Mouse (Mus musculus): ENCODE data around the gene Poldip3. TPM values are rescaled to one million over a fixed set of nuclear protein-coding genes. Genes with fewer than 3 reads are reported as not detected.
A peak's percentile ranks its signal among the peaks of the same experiment; 100 is the strongest.

The Poldip3 gene
- polyA plus RNA-seq, 1 experiment, result 97.9 TPM

DNA sequence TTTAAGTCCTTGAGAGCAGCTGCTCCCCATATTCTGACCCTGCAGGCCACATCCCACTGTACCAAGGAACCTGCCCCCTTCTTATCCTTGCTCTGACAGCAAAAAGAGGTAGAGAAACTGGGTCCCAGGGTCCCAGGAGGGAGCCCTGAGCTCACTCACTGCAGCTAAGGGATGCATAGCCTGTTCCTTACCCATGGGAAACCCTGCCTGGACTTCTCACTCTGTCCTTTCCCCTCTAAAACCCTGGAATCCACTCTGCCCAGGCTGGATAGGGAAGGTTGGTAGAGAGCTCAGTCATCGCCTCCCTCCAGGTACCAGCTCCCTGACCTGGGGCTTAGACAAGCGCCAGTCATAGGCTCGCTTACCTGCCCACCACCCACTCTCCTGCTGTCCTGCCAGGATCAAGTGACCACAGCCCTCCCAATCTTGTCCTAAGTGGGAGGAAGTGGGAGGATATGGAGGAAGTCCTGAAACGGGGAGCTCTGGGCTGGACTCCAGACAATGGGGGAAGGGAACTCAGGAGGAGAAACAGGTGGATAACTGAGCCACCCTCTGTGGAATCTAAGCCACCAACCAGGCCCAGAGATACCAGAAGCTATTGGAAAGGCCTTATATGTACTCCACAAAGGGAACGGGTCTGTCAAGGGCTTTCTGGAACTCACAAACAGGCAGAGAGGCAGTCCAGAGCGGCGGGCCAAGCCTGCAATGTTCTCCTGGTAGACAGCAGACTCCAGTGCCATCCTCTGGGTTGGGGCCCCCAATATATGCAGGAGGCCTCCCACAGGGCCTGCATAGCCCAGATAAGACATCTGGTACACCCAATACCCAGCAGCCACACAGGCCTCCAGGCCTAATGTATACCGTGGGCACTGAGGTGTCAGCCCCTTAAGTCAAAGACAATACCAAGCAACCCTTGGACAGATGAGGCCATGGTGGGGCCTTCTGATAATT lies 20.9 kb upstream of the Poldip3 start:
- no peak overlapping the region for H3K27ac ChIP-seq (ENCODE audit: insufficient read depth, low read length)
- H3K36me3 ChIP-seq (ENCODE audit: control insufficient read depth, insufficient read depth, low read length, poor library complexity, severe bottlenecking), result no peaks in the 10 kb centered on the region
- peaks cover 7% of the 10 kb centered on the region for H3K4me1 ChIP-seq (ENCODE audit: control insufficient read depth, insufficient read depth, low read length)
- no peaks in the 10 kb centered on the region for H3K27me3 ChIP-seq (ENCODE audit: control insufficient read depth, insufficient read depth, low read length, poor library complexity, severe bottlenecking)
- no peak overlapping the region for H3K9ac ChIP-seq (ENCODE audit: low read depth, poor library complexity, severe bottlenecking)
- no peak overlapping the region for H3K4me3 ChIP-seq (ENCODE audit: low read depth, low read length)
- H3K9me3 ChIP-seq (replicated peaks; ENCODE audit: control insufficient read depth, insufficient read depth, low read length, poor library complexity, severe bottlenecking), result no peaks in the 10 kb centered on the region
- TF ChIP-seq EP300 (IDR thresholded peaks at IDR 0.05; ENCODE audit: insufficient read depth, low read depth, low read length) (no peak), POLR2A (IDR thresholded peaks at IDR 0.05; ENCODE audit: insufficient read depth, low read length) (no peak), CTCF (IDR thresholded peaks at IDR 0.05; ENCODE audit: low read depth, low read length) (no peak)

DNA sequence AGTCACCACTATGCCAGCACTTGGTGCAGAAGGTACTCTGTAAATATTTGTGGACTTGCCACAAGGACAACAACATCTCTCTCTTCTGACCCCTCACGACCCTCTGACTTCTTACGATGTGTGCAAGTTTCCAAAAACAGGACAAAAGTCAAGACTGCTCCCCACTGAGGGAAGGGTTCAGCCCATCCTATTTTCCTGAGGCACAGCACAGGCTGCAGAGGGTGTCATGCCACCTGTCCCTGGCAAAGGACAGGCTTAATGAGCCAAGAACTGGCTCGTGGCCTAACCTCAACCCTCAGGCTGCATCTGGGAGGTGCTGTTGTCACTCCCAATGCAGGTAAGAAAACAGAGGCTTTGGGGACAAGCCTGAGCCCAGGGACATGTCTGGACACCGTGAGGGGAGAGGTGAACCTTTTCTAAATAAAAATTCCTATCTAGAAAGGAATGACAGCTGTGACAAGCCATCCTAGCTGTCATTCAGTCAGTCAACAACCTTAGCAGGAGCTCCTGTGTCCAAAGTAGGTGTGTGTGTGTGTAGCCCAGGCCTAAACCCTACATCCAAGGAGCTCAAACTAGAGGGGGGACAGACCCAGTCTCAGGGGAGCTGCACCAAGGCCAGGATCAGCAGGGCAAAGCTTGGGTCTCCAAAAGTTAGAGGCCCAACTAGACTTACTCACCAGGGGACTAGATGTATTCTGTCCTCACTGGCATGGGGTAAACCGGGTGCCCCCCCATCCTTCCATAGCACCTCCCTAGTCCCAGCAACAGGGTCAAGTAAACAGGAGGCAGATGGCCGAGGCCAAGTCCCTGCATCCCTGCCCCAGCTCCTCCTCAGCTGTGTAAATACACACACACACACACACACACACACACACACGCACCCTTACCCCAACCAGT lies 19.9 kb upstream of the Poldip3 start:
- no peaks in the 10 kb centered on the region for H3K36me3 ChIP-seq (ENCODE audit: control insufficient read depth, insufficient read depth, low read length, poor library complexity, severe bottlenecking)
- no peaks in the 10 kb centered on the region for H3K9me3 ChIP-seq (replicated peaks; ENCODE audit: control insufficient read depth, insufficient read depth, low read length, poor library complexity, severe bottlenecking)
- TF ChIP-seq POLR2A (IDR thresholded peaks at IDR 0.05; ENCODE audit: insufficient read depth, low read length) (no peak), EP300 (IDR thresholded peaks at IDR 0.05; ENCODE audit: insufficient read depth, low read depth, low read length) (no peak), CTCF (IDR thresholded peaks at IDR 0.05; ENCODE audit: low read depth, low read length) (no peak)
- no peaks in the 10 kb centered on the region for H3K27me3 ChIP-seq (ENCODE audit: control insufficient read depth, insufficient read depth, low read length, poor library complexity, severe bottlenecking)
- H3K27ac ChIP-seq (ENCODE audit: insufficient read depth, low read length), result no peak overlapping the region
- no peak overlapping the region for H3K9ac ChIP-seq (ENCODE audit: low read depth, poor library complexity, severe bottlenecking)
- H3K4me3 ChIP-seq (ENCODE audit: low read depth, low read length), result no peak overlapping the region
- H3K4me1 ChIP-seq (ENCODE audit: control insufficient read depth, insufficient read depth, low read length), result peaks cover 7% of the 10 kb centered on the region

DNA sequence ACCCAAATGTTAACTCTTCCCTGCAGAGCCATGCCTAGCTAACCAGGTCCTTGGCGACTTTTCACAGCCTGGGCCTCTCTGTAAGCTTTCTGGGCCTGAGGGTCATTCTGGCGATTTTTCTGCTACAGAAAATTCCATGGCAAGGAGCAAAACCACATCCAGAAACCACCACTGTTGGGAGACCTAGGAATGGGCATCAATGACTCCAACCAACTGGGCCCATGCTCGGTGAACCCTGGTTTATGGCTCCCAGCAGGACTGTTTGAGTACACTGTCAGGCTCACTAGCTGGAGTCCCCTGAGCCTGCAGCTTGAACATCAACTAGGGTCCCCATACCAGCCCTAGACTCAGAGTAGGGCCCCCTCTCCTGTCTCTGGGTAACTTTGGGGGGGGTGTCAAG lies 19.1 kb upstream of the Poldip3 start:
- Histone ChIP-seq H3K36me3 (ENCODE audit: control insufficient read depth, insufficient read depth, low read length, poor library complexity, severe bottlenecking) (no peaks in the 10 kb centered on the region), H3K4me1 (ENCODE audit: control insufficient read depth, insufficient read depth, low read length) (peaks cover 7% of the 10 kb centered on the region), H3K4me3 (ENCODE audit: low read depth, low read length) (no peak overlapping the region), H3K9me3 (replicated peaks; ENCODE audit: control insufficient read depth, insufficient read depth, low read length, poor library complexity, severe bottlenecking) (no peaks in the 10 kb centered on the region), H3K27ac (ENCODE audit: insufficient read depth, low read length) (no peak overlapping the region), H3K27me3 (ENCODE audit: control insufficient read depth, insufficient read depth, low read length, poor library complexity, severe bottlenecking) (no peaks in the 10 kb centered on the region), H3K9ac (ENCODE audit: low read depth, poor library complexity, severe bottlenecking) (no peak overlapping the region)
- TF ChIP-seq POLR2A (IDR thresholded peaks at IDR 0.05; ENCODE audit: insufficient read depth, low read length) (no peak), CTCF (IDR thresholded peaks at IDR 0.05; ENCODE audit: low read depth, low read length) (no peak), EP300 (IDR thresholded peaks at IDR 0.05; ENCODE audit: insufficient read depth, low read depth, low read length) (no peak)

DNA sequence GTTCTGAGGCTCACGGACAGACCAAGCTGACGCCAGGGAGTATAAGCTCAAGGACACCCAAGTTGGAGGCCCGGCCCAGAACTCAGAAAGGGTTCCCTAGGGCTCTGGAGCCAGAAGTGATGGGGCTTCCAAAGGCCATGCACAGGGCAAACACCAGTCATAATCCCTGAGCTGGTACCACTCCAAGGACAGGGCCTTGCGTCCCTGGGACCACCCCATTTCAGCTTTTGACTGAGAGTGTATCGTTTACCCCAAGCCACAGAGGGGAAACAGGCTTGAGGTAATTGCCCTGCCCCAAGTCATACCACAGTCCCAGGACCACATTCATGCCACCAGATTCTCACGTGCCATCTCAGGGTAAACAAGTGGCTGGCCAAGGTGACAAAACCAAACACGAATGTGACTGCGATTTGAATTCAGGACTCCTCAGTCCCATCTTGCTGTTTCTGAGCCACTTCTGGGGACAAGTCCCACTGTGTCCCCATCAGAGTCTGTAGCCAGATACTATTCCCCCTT lies 18.4 kb upstream of the Poldip3 start:
- Histone ChIP-seq H3K36me3 (ENCODE audit: control insufficient read depth, insufficient read depth, low read length, poor library complexity, severe bottlenecking) (no peaks in the 10 kb centered on the region), H3K27ac (ENCODE audit: insufficient read depth, low read length) (peak overlapping the region; percentile 30; the same call in 1 of the 2 replicates), H3K9me3 (replicated peaks; ENCODE audit: control insufficient read depth, insufficient read depth, low read length, poor library complexity, severe bottlenecking) (no peaks in the 10 kb centered on the region), H3K4me3 (ENCODE audit: low read depth, low read length) (no peak overlapping the region), H3K9ac (ENCODE audit: low read depth, poor library complexity, severe bottlenecking) (no peak overlapping the region), H3K4me1 (ENCODE audit: control insufficient read depth, insufficient read depth, low read length) (peaks cover 7% of the 10 kb centered on the region), H3K27me3 (ENCODE audit: control insufficient read depth, insufficient read depth, low read length, poor library complexity, severe bottlenecking) (no peaks in the 10 kb centered on the region)
- no peak for TF ChIP-seq POLR2A (IDR thresholded peaks at IDR 0.05; ENCODE audit: insufficient read depth, low read length)
- TF ChIP-seq EP300 (IDR thresholded peaks at IDR 0.05; ENCODE audit: insufficient read depth, low read depth, low read length), result no peak
- TF ChIP-seq CTCF (IDR thresholded peaks at IDR 0.05; ENCODE audit: low read depth, low read length), result no peak

DNA sequence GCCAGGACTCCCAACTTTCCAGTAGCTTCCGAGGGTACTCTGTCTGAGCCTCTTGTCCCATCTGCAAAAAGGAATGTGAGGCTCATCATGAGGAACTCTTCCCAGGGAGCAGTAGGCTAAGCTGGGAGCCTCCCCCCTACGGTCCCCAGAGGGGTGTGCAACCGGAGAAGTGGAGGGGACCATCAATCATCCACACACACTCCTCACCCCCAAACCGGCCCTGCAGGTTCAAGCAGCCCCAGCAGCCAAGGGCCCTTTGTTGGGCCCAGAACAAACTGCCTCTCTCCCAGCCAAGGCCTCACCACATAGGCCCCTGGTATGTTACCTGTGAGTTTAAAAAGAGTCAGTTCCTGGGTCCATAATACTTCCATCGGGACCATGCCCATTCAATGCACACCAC lies 17.9 kb upstream of the Poldip3 start:
- Histone ChIP-seq H3K9ac (ENCODE audit: low read depth, poor library complexity, severe bottlenecking) (no peak overlapping the region), H3K9me3 (replicated peaks; ENCODE audit: control insufficient read depth, insufficient read depth, low read length, poor library complexity, severe bottlenecking) (no peaks in the 10 kb centered on the region), H3K4me3 (ENCODE audit: low read depth, low read length) (no peak overlapping the region), H3K27ac (ENCODE audit: insufficient read depth, low read length) (no peak overlapping the region), H3K27me3 (ENCODE audit: control insufficient read depth, insufficient read depth, low read length, poor library complexity, severe bottlenecking) (no peaks in the 10 kb centered on the region), H3K4me1 (ENCODE audit: control insufficient read depth, insufficient read depth, low read length) (peaks cover 7% of the 10 kb centered on the region), H3K36me3 (ENCODE audit: control insufficient read depth, insufficient read depth, low read length, poor library complexity, severe bottlenecking) (peaks cover 1% of the 10 kb centered on the region; the same call in 1 of the 2 replicates)
- TF ChIP-seq CTCF (IDR thresholded peaks at IDR 0.05; ENCODE audit: low read depth, low read length), result no peak
- no peak for TF ChIP-seq POLR2A (IDR thresholded peaks at IDR 0.05; ENCODE audit: insufficient read depth, low read length)
- no peak for TF ChIP-seq EP300 (IDR thresholded peaks at IDR 0.05; ENCODE audit: insufficient read depth, low read depth, low read length)

All from ES-Bruce4 (cell line).